Mouse (Mus musculus) limb, embryonic 10.5 days (tissue): ENCODE measurements around the gene Stoml3. TPM values are rescaled to one million over a fixed set of nuclear protein-coding genes. Genes with fewer than 3 reads are reported as not detected.

Experiments used
- DNase-seq: peaks from one replicate; pipeline ENCODE4 v3.0.0-alpha.2; 2017; ENCODE audit warnings: low spot score
- H3K27ac ChIP-seq: fragments of 300-500 bp; sonication (generic); 2 replicates; pipeline ENCODE4 v1.5.1; 2016; ENCODE audit warnings: mild to moderate bottlenecking
- H3K27me3 ChIP-seq: fragments of 300-500 bp; sonication (generic); 2 replicates; pipeline ENCODE4 v1.6.1; 2016; ENCODE audit warnings: low read depth, mild to moderate bottlenecking; ENCODE audit not compliant: poor library complexity, severe bottlenecking
- H3K36me3 ChIP-seq: fragments of 300-500 bp; sonication (generic); 2 replicates; pipeline ENCODE4 v1.6.1; 2016; ENCODE audit warnings: mild to moderate bottlenecking, moderate library complexity
- H3K4me1 ChIP-seq: fragments of 300-500 bp; sonication (generic); 2 replicates; pipeline ENCODE4 v1.6.1; 2016
- H3K4me3 ChIP-seq: fragments of 300-500 bp; sonication (generic); 2 replicates; pipeline ENCODE4 v1.5.1; 2016; ENCODE audit warnings: mild to moderate bottlenecking, moderate library complexity
- H3K9me3 ChIP-seq: fragments of 300-500 bp; sonication (generic); replicated peaks from 2 replicates; pipeline ENCODE4 v1.6.1; 2016; ENCODE audit warnings: mild to moderate bottlenecking
- WGBS: fragments of 180-500 bp; shearing (Covaris S2); methylation state at CpG from one replicate; pipeline ENCODE4 v1.1.7; 2016; 5-methylcytosine and 5-hydroxymethylcytosine counted together
- polyA plus RNA-seq: library from polyadenylated mRNA; unstranded; fragments of >200 nt; fragmentation: Nextera tagmentation; extraction: Ambion mirVana; gene quantifications from 2 replicates; pipeline ENCODE4 v1.2.1, GENCODE M21; 2016

The Stoml3 gene
- polyA plus RNA-seq, 1 experiment from 2014 or later: not detected

GRCm38 (mm10) chr3:53463046-53463764, 25.2 kb upstream of the Stoml3 start, which contains the start of the genes Nhlrc3 and Proser1:
Gene Nhlrc3, minus strand, starts transcription at chr3:53463332.
Gene Proser1, plus strand, starts transcription at chr3:53463666.
- H3K9me3 ChIP-seq: no peaks in the 10 kb centered on the region
- peaks cover 33% of the 10 kb centered on the region for H3K4me1 ChIP-seq
- peak; percentile 93 for DNase-seq
- H3K27me3 ChIP-seq: no peaks in the 10 kb centered on the region
- WGBS: under 1% methylated on average over 52 of the region's 52 CpGs
- peak within 1 kb of the TSS; percentile 89 for H3K4me3 ChIP-seq
- peak within 1 kb of the TSS; percentile 96 for H3K27ac ChIP-seq
- H3K36me3 ChIP-seq: peaks cover 42% of the 10 kb centered on the region

GRCm38 (mm10) chr3:53463765-53464114, 24.7 kb upstream of the Stoml3 start:
- no peak for DNase-seq
- Histone ChIP-seq H3K27me3 (no peaks in the 10 kb centered on the region), H3K4me3 (peak overlapping the region; percentile 89), H3K36me3 (peaks cover 42% of the 10 kb centered on the region), H3K27ac (peak overlapping the region; percentile 96), H3K9me3 (no peaks in the 10 kb centered on the region), H3K4me1 (peaks cover 33% of the 10 kb centered on the region)
- WGBS: 0% methylated on average over 35 of the region's 35 CpGs

GRCm38 (mm10) chr3:53464146-53464698, 24.2 kb upstream of the Stoml3 start:
- peak overlapping the region; percentile 89 for H3K4me3 ChIP-seq
- H3K36me3 ChIP-seq: peaks cover 43% of the 10 kb centered on the region
- 1% methylated on average over 20 of the region's 20 CpGs for WGBS
- DNase-seq: peak; percentile 41
- H3K27ac ChIP-seq: peak overlapping the region; percentile 96
- H3K4me1 ChIP-seq: peaks cover 33% of the 10 kb centered on the region
- no peaks in the 10 kb centered on the region for H3K27me3 ChIP-seq
- H3K9me3 ChIP-seq: no peaks in the 10 kb centered on the region

- DNase-seq: no peak
- H3K9me3 ChIP-seq: no peaks in the 10 kb centered on the region
- peak overlapping the region; percentile 89 for H3K4me3 ChIP-seq
- WGBS: 57% methylated on average over 6 of the region's 6 CpGs
- H3K4me1 ChIP-seq: peaks cover 33% of the 10 kb centered on the region
- H3K36me3 ChIP-seq: peaks cover 43% of the 10 kb centered on the region
- H3K27me3 ChIP-seq: no peaks in the 10 kb centered on the region
- H3K27ac ChIP-seq: no peak overlapping the region
Observed at GRCm38 (mm10) chr3:53465330-53465729, 23.1 kb upstream of the Stoml3 start.

GRCm38 (mm10) chr3:53466481-53466880, 22.0 kb upstream of the Stoml3 start:
- Histone ChIP-seq H3K4me1 (peaks cover 33% of the 10 kb centered on the region), H3K36me3 (peaks cover 45% of the 10 kb centered on the region), H3K27me3 (no peaks in the 10 kb centered on the region), H3K9me3 (no peaks in the 10 kb centered on the region), H3K27ac (no peak overlapping the region), H3K4me3 (peak overlapping the region; percentile 89; the same call in 1 of the 2 replicates)
- DNase-seq: no peak
- 84% methylated on average over 9 of the region's 9 CpGs for WGBS

- Histone ChIP-seq H3K36me3 (peaks cover 54% of the 10 kb centered on the region), H3K27me3 (no peaks in the 10 kb centered on the region), H3K9me3 (no peaks in the 10 kb centered on the region), H3K27ac (no peak overlapping the region), H3K4me1 (peaks cover 28% of the 10 kb centered on the region), H3K4me3 (no peak overlapping the region)
- DNase-seq: no peak
- 86% methylated on average over 5 of the region's 5 CpGs for whole genome bisulfite sequencing
Observed at GRCm38 (mm10) chr3:53467356-53467755, 21.1 kb upstream of the Stoml3 start.

GRCm38 (mm10) chr3:53469650-53470049, 18.8 kb upstream of the Stoml3 start:
- 94% methylated on average over 5 of the region's 5 CpGs for WGBS
- Histone ChIP-seq H3K4me1 (peaks cover 22% of the 10 kb centered on the region), H3K4me3 (no peak overlapping the region), H3K27me3 (no peaks in the 10 kb centered on the region), H3K9me3 (no peaks in the 10 kb centered on the region), H3K27ac (no peak overlapping the region), H3K36me3 (peaks cover 77% of the 10 kb centered on the region)
- DNase-seq: no peak

- peaks cover 94% of the 10 kb centered on the region for H3K36me3 ChIP-seq
- no peaks in the 10 kb centered on the region; the same call in 1 of the 2 replicates for H3K4me1 ChIP-seq
- no peak overlapping the region for H3K4me3 ChIP-seq
- no peak for DNase-seq
- 96% methylated on average over 5 of the region's 5 CpGs for WGBS
- no peaks in the 10 kb centered on the region for H3K9me3 ChIP-seq
- no peaks in the 10 kb centered on the region for H3K27me3 ChIP-seq
- no peak overlapping the region for H3K27ac ChIP-seq
Observed at GRCm38 (mm10) chr3:53472061-53472460, 16.4 kb upstream of the Stoml3 start.

GRCm38 (mm10) chr3:53474179-53474578, 14.3 kb upstream of the Stoml3 start:
- no peaks in the 10 kb centered on the region for H3K9me3 ChIP-seq
- H3K36me3 ChIP-seq: peaks cover 97% of the 10 kb centered on the region
- no peak for DNase-seq
- no peaks in the 10 kb centered on the region for H3K27me3 ChIP-seq
- H3K27ac ChIP-seq: no peak overlapping the region
- no peaks in the 10 kb centered on the region for H3K4me1 ChIP-seq
- WGBS: 84% methylated on average over 4 of the region's 4 CpGs
- H3K4me3 ChIP-seq: no peak overlapping the region

- Histone ChIP-seq H3K4me1 (no peaks in the 10 kb centered on the region), H3K36me3 (peaks cover 98% of the 10 kb centered on the region), H3K4me3 (no peak overlapping the region), H3K27me3 (no peaks in the 10 kb centered on the region), H3K27ac (no peak overlapping the region), H3K9me3 (no peaks in the 10 kb centered on the region)
- DNase-seq: no peak
- WGBS: 83% methylated on average over 6 of the region's 6 CpGs
Observed at GRCm38 (mm10) chr3:53475889-53476288, 12.6 kb upstream of the Stoml3 start.

- H3K27ac ChIP-seq: no peak overlapping the region
- H3K9me3 ChIP-seq: no peaks in the 10 kb centered on the region
- no peaks in the 10 kb centered on the region for H3K4me1 ChIP-seq
- H3K27me3 ChIP-seq: no peaks in the 10 kb centered on the region
- H3K36me3 ChIP-seq: peaks cover 98% of the 10 kb centered on the region
- H3K4me3 ChIP-seq: no peak overlapping the region
- 88% methylated on average over 17 of the region's 17 CpGs for WGBS
- no peak for DNase-seq
Observed at GRCm38 (mm10) chr3:53477468-53477867, 11.0 kb upstream of the Stoml3 start.

- no peak for DNase-seq
- Histone ChIP-seq H3K27me3 (no peaks in the 10 kb centered on the region), H3K4me1 (no peaks in the 10 kb centered on the region), H3K4me3 (no peak overlapping the region), H3K36me3 (peaks cover 93% of the 10 kb centered on the region), H3K27ac (no peak overlapping the region), H3K9me3 (no peaks in the 10 kb centered on the region)
- WGBS: 96% methylated on average over 30 of the region's 30 CpGs
Observed at GRCm38 (mm10) chr3:53478419-53479046, 9.9 kb upstream of the Stoml3 start.

GRCm38 (mm10) chr3:53483414-53484059, 4.9 kb upstream of the Stoml3 start:
- H3K4me3 ChIP-seq: no peak overlapping the region
- no peak for DNase-seq
- peaks cover 16% of the 10 kb centered on the region for H3K4me1 ChIP-seq
- no peaks in the 10 kb centered on the region for H3K27me3 ChIP-seq
- peaks cover 47% of the 10 kb centered on the region for H3K36me3 ChIP-seq
- H3K27ac ChIP-seq: no peak overlapping the region
- WGBS: 91% methylated on average over 8 of the region's 8 CpGs
- H3K9me3 ChIP-seq: no peaks in the 10 kb centered on the region
